In the genomic region with DNA sequence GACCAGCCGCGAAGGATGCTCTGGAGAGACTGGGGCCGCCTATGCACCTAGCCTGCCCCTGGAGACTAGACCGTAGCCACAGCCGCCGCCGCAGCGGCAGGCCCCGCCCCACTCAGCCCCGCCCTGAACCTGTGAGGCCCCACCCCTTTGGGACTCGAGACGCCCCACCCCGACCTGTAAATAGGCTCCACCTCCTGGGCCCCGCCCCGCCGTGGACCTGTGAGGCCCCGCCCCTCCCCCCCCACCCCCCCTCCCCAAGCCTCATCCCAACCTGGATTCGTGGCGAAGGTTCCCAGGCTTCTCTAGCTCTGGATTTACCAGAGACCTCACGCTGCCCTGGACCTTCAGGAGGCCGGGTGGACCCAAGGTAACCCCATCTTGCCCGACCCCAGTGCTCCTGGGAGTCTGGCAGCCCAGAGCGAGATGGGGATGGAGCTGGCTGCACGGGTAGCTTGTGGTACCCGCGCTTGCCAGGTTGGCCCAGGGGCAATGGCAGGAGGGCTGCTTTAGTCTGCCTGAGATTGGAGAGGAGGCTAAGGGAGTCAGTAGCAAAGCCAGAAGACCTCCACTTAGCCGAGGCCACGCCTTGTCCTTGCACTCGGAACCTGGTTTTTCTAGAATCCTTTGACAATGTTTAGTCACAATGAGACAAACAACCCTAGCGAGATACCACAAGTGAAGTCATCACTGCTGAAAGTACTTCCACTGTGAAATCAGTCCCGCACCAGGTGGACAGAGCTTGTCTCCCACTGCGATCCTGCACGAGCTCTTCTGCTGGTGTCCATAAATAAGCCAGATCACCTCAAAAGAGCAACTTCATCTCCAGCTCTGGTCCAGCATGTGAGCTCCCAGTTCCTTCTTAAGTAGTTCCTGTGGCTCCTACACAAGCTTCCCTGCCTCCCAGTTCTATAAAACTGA, we compare ENCODE assay signal across 9 mouse cellular contexts.
DNase-seq lines count a peak whose midpoint lies in the region; ATAC-seq and TF ChIP-seq lines count a peak whose summit lies in the region.
"Had no signal": no experiment of that assay in that cellular context is flagged by ENCODE, and none has a peak within 500 bp of the region (broad histone marks: within the 10 kb centered on the region; RNA-seq: fewer than 3 reads in every experiment).

No protein-coding gene starts in this region.

- no peaks in the 10 kb centered on the region for H3K36me3 ChIP-seq in embryonic facial prominence, embryonic 14.5 days (ENCODE audit: control insufficient read depth, insufficient read depth, low read length)
- no peaks in the 10 kb centered on the region for H3K36me3 ChIP-seq in kidney, postnatal 0 days (ENCODE audit: insufficient read depth, low read length)
- H3K36me3 ChIP-seq in neural tube, embryonic 14.5 days (ENCODE audit: control insufficient read depth, insufficient read depth, low read length), result no peaks in the 10 kb centered on the region

- no peak for TF ChIP-seq POLR2A in lung, adult 2 months (IDR thresholded peaks at IDR 0.05; ENCODE audit: borderline replicate concordance, extremely low read depth, low read depth, low read length)

- peak overlapping the region; percentile 66 for H3K9ac ChIP-seq in embryonic facial prominence, embryonic 14.5 days (ENCODE audit: low read depth, low read length)
- H3K9ac ChIP-seq in kidney, postnatal 0 days (ENCODE audit: low read depth, low read length), result no peak overlapping the region
- peak overlapping the region; percentile 56 for H3K9ac ChIP-seq in neural tube, embryonic 14.5 days (replicated peaks; ENCODE audit: low read depth, low read length)

- peak; percentile 80 for DNase-seq in heart, adult 11 months
- DNase-seq in heart, adult 18-20 months, result no peak
- peak; percentile 18 to 39 for DNase-seq in adrenal gland, postnatal 36 days
- peak; percentile 74 for DNase-seq in embryonic facial prominence, embryonic 14.5 days (ENCODE audit: low spot score)
- peak; percentile 63 for DNase-seq in kidney, postnatal 0 days (ENCODE audit: low spot score)
- peak; percentile 4 for DNase-seq in lung, adult 2 months
- peak; percentile 74 for DNase-seq in thymus, postnatal 4 days

- H3K27ac ChIP-seq in embryonic facial prominence, embryonic 14.5 days (replicated peaks; ENCODE audit: low read depth, low read length), result no peak overlapping the region
- no peak overlapping the region for H3K27ac ChIP-seq in kidney, postnatal 0 days
- no peak overlapping the region; the same call in 1 of the 2 replicates for H3K27ac ChIP-seq in neural tube, embryonic 14.5 days (ENCODE audit: low read depth, low read length)

- peaks cover 3% of the 10 kb centered on the region; the same call in 1 of the 2 replicates for H3K4me1 ChIP-seq in embryonic facial prominence, embryonic 14.5 days (ENCODE audit: control insufficient read depth, insufficient read depth, low read length)
- H3K4me1 ChIP-seq in kidney, postnatal 0 days (replicated peaks; ENCODE audit: insufficient read depth, low read length), result 0 out of 2 replicates have a peak, but pooled peaks cover 4% of the 10 kb centered on the region
- no peaks in the 10 kb centered on the region for H3K4me1 ChIP-seq in lung, adult 2 months (ENCODE audit: control insufficient read depth, insufficient read depth, low read length)
- H3K4me1 ChIP-seq in neural tube, embryonic 14.5 days (ENCODE audit: control insufficient read depth, insufficient read depth, low read length), result 0 out of 2 replicates have a peak, but pooled peaks cover 5% of the 10 kb centered on the region

- H3K27me3 ChIP-seq in embryonic facial prominence, embryonic 14.5 days (replicated peaks; ENCODE audit: control insufficient read depth, insufficient read depth, low read length), result no peaks in the 10 kb centered on the region; the same call in 1 of the 2 replicates
- H3K27me3 ChIP-seq in kidney, postnatal 0 days (ENCODE audit: insufficient read depth, low read length), result no peaks in the 10 kb centered on the region
- H3K27me3 ChIP-seq in neural tube, embryonic 14.5 days (ENCODE audit: control insufficient read depth, insufficient read depth, low read length), result no peaks in the 10 kb centered on the region
- H3K27me3 ChIP-seq: CH12.LX had no signal

- peak; percentile 92 for ATAC-seq in embryonic facial prominence, embryonic 14.5 days (ENCODE audit: low read depth)
- ATAC-seq in kidney, postnatal 0 days (replicated peaks; ENCODE audit: low FRiP score, low read depth), result peak; percentile 89
- ATAC-seq in neural tube, embryonic 14.5 days (ENCODE audit: low read depth), result peak; percentile 93

- 18% methylated on average over 22 of the region's 33 CpGs for WGBS in embryonic facial prominence, embryonic 14.5 days
- 10% methylated on average over 32 of the region's 33 CpGs for WGBS in kidney, postnatal 0 days
- 13% methylated on average over 30 of the region's 33 CpGs for WGBS in lung, adult 2 months
- WGBS in neural tube, embryonic 14.5 days, result 17% methylated on average over 26 of the region's 33 CpGs

- peak overlapping the region; percentile 45 for H3K4me3 ChIP-seq in embryonic facial prominence, embryonic 14.5 days (ENCODE audit: low read depth, low read length)
- H3K4me3 ChIP-seq in kidney, postnatal 0 days (replicated peaks; ENCODE audit: low read depth, low read length), result peak overlapping the region; percentile 26; the same call in 1 of the 2 replicates
- no peak overlapping the region for H3K4me3 ChIP-seq in lung, adult 2 months (replicated peaks; ENCODE audit: extremely low read depth, low read depth, low read length)
- H3K4me3 ChIP-seq in neural tube, embryonic 14.5 days (ENCODE audit: low read depth, low read length), result peak overlapping the region; percentile 42

- no peaks in the 10 kb centered on the region for H3K9me3 ChIP-seq in embryonic facial prominence, embryonic 14.5 days (ENCODE audit: control insufficient read depth, low read length)
- H3K9me3 ChIP-seq in kidney, postnatal 0 days (replicated peaks; ENCODE audit: low read length), result no peaks in the 10 kb centered on the region
- H3K9me3 ChIP-seq in neural tube, embryonic 14.5 days (ENCODE audit: control insufficient read depth, low read length), result no peaks in the 10 kb centered on the region

- peak overlapping the region; percentile 83 for H3K4me2 ChIP-seq in embryonic facial prominence, embryonic 14.5 days (ENCODE audit: low read depth, low read length)
- H3K4me2 ChIP-seq in kidney, postnatal 0 days (ENCODE audit: low read length), result peak overlapping the region; percentile 72
- H3K4me2 ChIP-seq in neural tube, embryonic 14.5 days (ENCODE audit: low read depth, low read length), result peak overlapping the region; percentile 66

- TF ChIP-seq CTCF in kidney, postnatal 0 days (IDR thresholded peaks at IDR 0.05; ENCODE audit: low read depth), result no peak
- no peak for TF ChIP-seq CTCF in lung, adult 2 months (IDR thresholded peaks at IDR 0.05; ENCODE audit: insufficient read depth, low read length)

Comparison
In these comparisons a context has a peak if more than half of its experiments do, and no peak if none do; other contexts are left out.
1. DNase-seq: peak in heart, adult 11 months (single experiment), adrenal gland, postnatal 36 days (2 of 2), embryonic facial prominence, embryonic 14.5 days (single experiment), kidney, postnatal 0 days (single experiment), lung, adult 2 months (single experiment) and thymus, postnatal 4 days (single experiment); none in heart, adult 18-20 months (0 of 2).
2. Peak in every context shown above with its lines, with median percentiles within 50 percentile points of each other: ATAC-seq and H3K4me2 ChIP-seq.